Mouse (Mus musculus): Measurements from ENCODE around the gene Grn. TPM values are rescaled to one million over a fixed set of nuclear protein-coding genes. Genes with fewer than 3 reads are reported as not detected.
A peak's percentile ranks its signal among the peaks of the same experiment; 100 is the strongest.
"Not testable (repeated sequence)": the region's sequence is repeated elsewhere in the genome, so short reads cannot be mapped to it uniquely, and the experiment has no call there.

Grn gene
- polyA plus RNA-seq (2015; fragmentation: Nextera tagmentation; extraction: Ambion mirVana), result 124 and 126 TPM in 2 replicates

DNA sequence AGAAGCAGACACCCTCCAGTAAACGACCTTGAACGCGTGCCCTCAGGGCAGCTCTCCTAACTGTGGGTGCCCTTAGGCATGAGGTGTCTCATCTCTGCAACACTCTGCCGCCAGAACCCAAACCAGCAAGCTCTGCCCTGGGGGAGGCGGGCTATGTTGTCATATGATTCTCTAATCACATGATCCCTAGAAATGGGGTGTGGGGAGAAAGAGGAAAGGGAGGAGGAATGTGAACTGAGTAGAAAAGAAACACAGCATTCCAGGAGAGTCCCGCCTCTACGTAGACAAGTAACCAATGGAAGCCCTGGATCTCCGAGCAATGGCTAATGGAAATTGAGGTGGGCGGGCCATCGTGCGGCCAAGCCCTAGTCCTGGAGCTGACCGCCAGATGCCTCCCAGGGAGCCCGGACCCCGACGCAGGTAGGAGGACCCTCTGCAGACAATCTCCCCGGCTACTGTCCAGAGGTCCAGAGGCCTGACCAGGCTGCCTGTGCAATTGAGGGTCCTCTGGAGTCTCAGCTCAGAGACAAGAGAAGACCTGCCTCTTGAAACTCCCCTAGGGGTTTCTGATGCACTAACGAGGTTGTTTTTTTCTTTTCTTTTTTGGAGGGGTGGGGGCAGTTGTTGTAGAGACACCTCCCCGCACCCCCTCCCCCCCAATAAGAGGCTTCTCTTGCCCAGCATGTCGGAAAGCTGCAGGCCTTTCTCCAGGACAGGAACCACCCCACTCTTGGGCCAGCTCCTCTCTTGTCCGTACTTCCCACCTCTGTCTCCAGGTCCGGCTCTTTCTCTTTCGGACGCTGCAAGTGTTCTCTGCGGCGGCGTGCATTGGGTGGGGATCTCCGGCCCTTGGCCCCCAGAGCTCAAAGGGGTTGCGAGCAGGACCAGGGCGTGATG lies at the start of gene Grn:
Gene Grn (plus strand): TSS at position 195 of the 897 bp plus-strand sequence.
- Histone ChIP-seq H3K27me3 (no peaks in the 10 kb centered on the region), H3K4me3 (peak within 1 kb of the TSS; percentile 75), H3K9me3 (no peaks in the 10 kb centered on the region), H3K27ac (peak within 1 kb of the TSS; percentile 89), H3K4me2 (peak within 1 kb of the TSS; percentile 96), H3K4me1 (peaks cover 34% of the 10 kb centered on the region), H3K9ac (peak within 1 kb of the TSS; percentile 77), H3K36me3 (peaks cover 21% of the 10 kb centered on the region)
- 1% methylated on average over 29 of the region's 29 CpGs for WGBS
- peak; percentile 86 for ATAC-seq (ENCODE audit: insufficient number of reproducible peaks, insufficient read depth, low FRiP score, low TSS enrichment, low read depth)

DNA sequence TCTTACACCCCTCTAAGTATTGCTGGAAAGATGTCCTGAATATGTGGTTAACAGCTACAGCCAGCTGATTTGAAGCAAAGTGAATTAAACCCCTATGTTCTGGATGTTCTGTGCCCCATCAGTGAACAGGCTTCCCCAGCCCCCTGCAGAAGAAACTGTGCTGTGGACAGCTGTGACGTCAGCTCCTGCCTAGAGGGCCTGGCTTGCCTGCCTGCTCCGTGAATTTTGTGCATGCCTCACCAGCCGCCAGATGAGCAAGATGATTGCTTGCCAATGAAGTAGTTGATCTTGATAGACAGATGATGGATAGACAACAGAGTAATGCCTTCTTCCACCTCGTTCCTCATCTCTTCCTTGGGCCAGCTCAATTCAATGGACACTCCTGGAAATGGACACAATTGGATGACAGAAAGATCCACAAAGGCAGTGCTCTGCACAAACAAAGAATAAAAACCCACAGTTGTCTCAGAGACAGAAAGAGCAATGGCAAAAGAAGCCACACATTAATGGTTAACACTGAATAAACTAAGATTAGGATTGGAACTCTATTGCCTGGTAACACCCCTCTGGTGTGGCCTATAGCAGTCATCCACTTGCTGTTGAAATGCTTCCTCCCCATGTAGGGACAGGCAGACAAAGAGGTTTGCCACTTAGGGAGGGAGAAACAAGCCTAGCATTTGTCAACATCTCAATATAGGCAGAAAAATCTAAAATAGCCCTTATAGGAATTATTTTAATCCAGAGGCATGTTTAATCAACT lies 48.6 kb upstream of the Grn start:
- Histone ChIP-seq H3K9me3 (no peaks in the 10 kb centered on the region), H3K36me3 (no peaks in the 10 kb centered on the region), H3K4me1 (no peaks in the 10 kb centered on the region), H3K27me3 (peaks cover 9% of the 10 kb centered on the region; the same call in 1 of the 2 replicates), H3K27ac (no peak overlapping the region), H3K9ac (0 out of 2 replicates have a peak overlapping the region, but pooled peaks have one; percentile 37), H3K4me3 (no peak overlapping the region), H3K4me2 (no peak overlapping the region)
- ATAC-seq (ENCODE audit: insufficient number of reproducible peaks, insufficient read depth, low FRiP score, low TSS enrichment, low read depth), result no peak
- WGBS, result 29% methylated on average over 4 of the region's 4 CpGs

GRCm38 (mm10) chr11:102382794-102383193 lies 47.3 kb upstream of the Grn start:
- 89% methylated on average over 3 of the region's 3 CpGs for WGBS
- Histone ChIP-seq H3K4me3 (no peak overlapping the region), H3K4me1 (no peaks in the 10 kb centered on the region), H3K9me3 (no peaks in the 10 kb centered on the region), H3K27me3 (no peaks in the 10 kb centered on the region), H3K4me2 (no peak overlapping the region), H3K9ac (no peak overlapping the region), H3K27ac (no peak overlapping the region), H3K36me3 (no peaks in the 10 kb centered on the region)
- ATAC-seq (ENCODE audit: insufficient number of reproducible peaks, insufficient read depth, low FRiP score, low TSS enrichment, low read depth), result no peak

DNA sequence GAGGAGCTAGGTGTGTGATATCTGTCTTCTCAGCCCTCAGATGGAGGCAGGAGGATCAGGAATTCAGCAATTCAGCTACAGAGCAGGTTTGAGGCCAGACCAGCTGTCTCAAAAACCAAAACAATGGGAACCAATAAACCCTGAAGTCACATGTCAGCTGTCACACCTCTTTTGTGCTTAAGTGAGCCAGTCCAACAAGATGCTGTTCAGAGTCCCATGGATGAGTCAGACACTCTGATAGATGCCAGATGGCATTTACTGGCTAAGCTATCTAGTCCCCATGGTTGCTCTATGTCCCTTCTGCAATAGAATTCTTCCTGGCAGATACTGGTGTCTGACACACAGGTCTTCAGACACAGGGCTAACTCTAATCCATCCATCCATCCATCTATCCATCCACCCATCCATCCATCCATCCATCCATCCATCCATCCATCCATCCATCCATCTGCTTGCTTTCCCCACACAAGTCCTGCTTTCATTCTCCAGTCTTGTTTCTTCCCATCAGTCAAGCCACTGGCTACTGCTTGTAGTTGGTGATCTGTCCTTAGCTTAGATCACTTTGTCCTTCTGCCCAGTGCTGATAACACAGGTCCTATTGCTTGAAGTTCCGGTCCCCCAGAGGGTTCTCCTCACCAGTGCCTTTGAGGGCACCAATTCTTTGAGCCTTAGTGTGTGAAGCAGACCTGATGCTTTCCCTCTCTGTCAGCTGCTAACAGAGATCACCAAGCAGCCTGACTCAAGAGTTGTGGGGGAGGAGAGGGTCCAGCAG lies 46.6 kb upstream of the Grn start:
- H3K9me3 ChIP-seq, result no peaks in the 10 kb centered on the region
- no peaks in the 10 kb centered on the region for H3K27me3 ChIP-seq
- H3K36me3 ChIP-seq, result no peaks in the 10 kb centered on the region
- H3K4me3 ChIP-seq, result no peak overlapping the region
- H3K4me1 ChIP-seq, result no peaks in the 10 kb centered on the region
- H3K4me2 ChIP-seq, result no peak overlapping the region
- no peak overlapping the region for H3K27ac ChIP-seq
- H3K9ac ChIP-seq, result no peak overlapping the region
- ATAC-seq (ENCODE audit: insufficient number of reproducible peaks, insufficient read depth, low FRiP score, low TSS enrichment, low read depth), result no peak
- 88% methylated on average over 1 of the region's 1 CpGs for WGBS

DNA sequence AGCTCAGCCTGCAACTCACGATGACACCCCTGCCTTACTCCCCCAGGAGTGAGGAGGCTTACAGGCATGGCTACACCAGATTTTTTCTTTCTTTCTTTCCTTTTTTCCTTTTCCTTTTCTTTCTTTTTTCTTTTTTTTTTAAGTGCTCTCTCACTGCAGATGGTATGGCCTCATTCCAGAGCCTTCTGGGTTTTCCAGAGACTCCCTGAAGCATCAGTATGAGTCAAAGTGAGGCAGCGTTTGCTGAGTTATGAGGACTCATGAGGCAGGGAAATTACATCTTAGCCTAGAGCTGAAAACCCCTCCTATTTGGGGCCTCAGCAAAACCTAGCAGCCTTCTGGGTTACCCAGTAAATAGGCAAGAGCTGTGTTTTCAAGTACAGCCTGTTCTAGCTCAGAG lies 45.7 kb upstream of the Grn start:
- no peak for ATAC-seq (ENCODE audit: insufficient number of reproducible peaks, insufficient read depth, low FRiP score, low TSS enrichment, low read depth)
- Histone ChIP-seq H3K9me3 (no peaks in the 10 kb centered on the region), H3K4me1 (no peaks in the 10 kb centered on the region), H3K27ac (no peak overlapping the region), H3K27me3 (no peaks in the 10 kb centered on the region), H3K9ac (no peak overlapping the region), H3K36me3 (no peaks in the 10 kb centered on the region), H3K4me2 (no peak overlapping the region), H3K4me3 (no peak overlapping the region)
- WGBS, result 66% methylated on average over 2 of the region's 2 CpGs

- H3K4me2 ChIP-seq, result no peak overlapping the region
- H3K27ac ChIP-seq, result no peak overlapping the region
- no peak for ATAC-seq (ENCODE audit: insufficient number of reproducible peaks, insufficient read depth, low FRiP score, low TSS enrichment, low read depth)
- H3K36me3 ChIP-seq, result no peaks in the 10 kb centered on the region
- no peaks in the 10 kb centered on the region for H3K9me3 ChIP-seq
- no peaks in the 10 kb centered on the region for H3K27me3 ChIP-seq
- no peak overlapping the region for H3K9ac ChIP-seq
- H3K4me1 ChIP-seq, result no peaks in the 10 kb centered on the region
- H3K4me3 ChIP-seq, result no peak overlapping the region
- 58% methylated on average over 4 of the region's 4 CpGs for WGBS
Observed at GRCm38 (mm10) chr11:102385075-102385474, 45.0 kb upstream of the Grn start.

- H3K4me3 ChIP-seq, result no peak overlapping the region
- H3K4me2 ChIP-seq, result no peak overlapping the region
- 68% methylated on average over 5 of the region's 5 CpGs for WGBS
- no peaks in the 10 kb centered on the region for H3K27me3 ChIP-seq
- H3K4me1 ChIP-seq, result no peaks in the 10 kb centered on the region
- no peak for ATAC-seq (ENCODE audit: insufficient number of reproducible peaks, insufficient read depth, low FRiP score, low TSS enrichment, low read depth)
- H3K27ac ChIP-seq, result no peak overlapping the region
- no peaks in the 10 kb centered on the region for H3K36me3 ChIP-seq
- no peaks in the 10 kb centered on the region for H3K9me3 ChIP-seq
- no peak overlapping the region for H3K9ac ChIP-seq
Observed at GRCm38 (mm10) chr11:102386121-102386520, 44.0 kb upstream of the Grn start.

GRCm38 (mm10) chr11:102389436-102389835 lies 40.7 kb upstream of the Grn start:
- not testable (repeated sequence) for H3K4me3 ChIP-seq; H3K27me3 ChIP-seq; H3K9ac ChIP-seq; H3K36me3 ChIP-seq; H3K4me2 ChIP-seq; H3K27ac ChIP-seq; H3K9me3 ChIP-seq; ATAC-seq (ENCODE audit: insufficient number of reproducible peaks, insufficient read depth, low FRiP score, low TSS enrichment, low read depth)
- H3K4me1 ChIP-seq, result peaks cover 20% of the 10 kb centered on the region
- 84% methylated on average over 4 of the region's 5 CpGs for WGBS

GRCm38 (mm10) chr11:102392441-102393237 lies 37.5 kb upstream of the Grn start:
- 17% methylated on average over 15 of the region's 15 CpGs for WGBS
- Histone ChIP-seq H3K9me3 (no peaks in the 10 kb centered on the region), H3K4me2 (peak overlapping the region; percentile 97), H3K27me3 (peaks cover 32% of the 10 kb centered on the region), H3K36me3 (no peaks in the 10 kb centered on the region), H3K27ac (0 out of 2 replicates have a peak overlapping the region, but pooled peaks have one; percentile 33), H3K9ac (peak overlapping the region; percentile 44; the same call in 1 of the 2 replicates), H3K4me1 (peaks cover 28% of the 10 kb centered on the region), H3K4me3 (peak overlapping the region; percentile 47)
- no peak for ATAC-seq (ENCODE audit: insufficient number of reproducible peaks, insufficient read depth, low FRiP score, low TSS enrichment, low read depth)

- 0 out of 2 replicates have a peak within 1 kb of the TSS, but pooled peaks have one; percentile 33 for H3K27ac ChIP-seq
- H3K9me3 ChIP-seq, result no peaks in the 10 kb centered on the region
- H3K9ac ChIP-seq, result peak within 1 kb of the TSS; percentile 49
- no peaks in the 10 kb centered on the region for H3K36me3 ChIP-seq
- ATAC-seq (ENCODE audit: insufficient number of reproducible peaks, insufficient read depth, low FRiP score, low TSS enrichment, low read depth), result peak; percentile 75; the same call in 1 of the 2 replicates
- H3K4me2 ChIP-seq, result peak within 1 kb of the TSS; percentile 97
- H3K27me3 ChIP-seq, result peaks cover 38% of the 10 kb centered on the region
- H3K4me3 ChIP-seq, result peak within 1 kb of the TSS; percentile 47
- 1% methylated on average over 32 of the region's 34 CpGs for WGBS
- H3K4me1 ChIP-seq, result peaks cover 28% of the 10 kb centered on the region
Observed at GRCm38 (mm10) chr11:102393238-102393634, 36.9 kb upstream of the Grn start, which contains the start of gene Rundc3a. Rundc3a (plus strand) TSS chr11:102393403.

Data from embryonic facial prominence, embryonic 13.5 days (tissue).